Mouse (Mus musculus) kidney, adult 18-20 months (tissue): ENCODE results near the gene Lyl1.

Experiments
- DNase-seq: peaks from one replicate; pipeline ENCODE4 v3.0.0; 2021

The Lyl1 gene

GRCm38 (mm10) chr8:84703466-84704249 lies 2.4 kb downstream of the Lyl1 start:
- no peak for DNase-seq

- peak; percentile 77 for DNase-seq
These were observed 3.1 kb downstream of the Lyl1 start for GRCm38 (mm10) chr8:84704356-84704755.

GRCm38 (mm10) chr8:84704867-84705831 lies 3.9 kb downstream of the Lyl1 start:
- no peak for DNase-seq

- DNase-seq = no peak
These were observed 4.7 kb downstream of the Lyl1 start for GRCm38 (mm10) chr8:84705960-84706359.

- no peak for DNase-seq
These were observed 5.5 kb downstream of the Lyl1 start for GRCm38 (mm10) chr8:84706610-84707266.

- no peak for DNase-seq
These were observed 6.1 kb downstream of the Lyl1 start for GRCm38 (mm10) chr8:84707267-84707883.

GRCm38 (mm10) chr8:84708071-84708541 lies 6.8 kb downstream of the Lyl1 start:
- DNase-seq = no peak

- peak; percentile 89 for DNase-seq
These were observed 7.7 kb downstream of the Lyl1 start for GRCm38 (mm10) chr8:84708774-84709475.

GRCm38 (mm10) chr8:84709931-84710330 lies 8.7 kb downstream of the Lyl1 start:
- no peak for DNase-seq

- no peak for DNase-seq
These were observed 10.1 kb downstream of the Lyl1 start for GRCm38 (mm10) chr8:84711312-84711711.

GRCm38 (mm10) chr8:84711933-84712758 lies 10.9 kb downstream of the Lyl1 start:
- no peak for DNase-seq

- no peak for DNase-seq
These were observed 11.5 kb downstream of the Lyl1 start for GRCm38 (mm10) chr8:84712759-84713120.

GRCm38 (mm10) chr8:84713381-84713780 lies 12.1 kb downstream of the Lyl1 start:
- no peak for DNase-seq

GRCm38 (mm10) chr8:84714161-84714560 lies 12.9 kb downstream of the Lyl1 start:
- DNase-seq = no peak

GRCm38 (mm10) chr8:84715893-84716468 lies 14.7 kb downstream of the Lyl1 start:
- DNase-seq = no peak

- DNase-seq = no peak
These were observed 15.5 kb downstream of the Lyl1 start for GRCm38 (mm10) chr8:84716790-84717189.

- no peak for DNase-seq
These were observed 17.2 kb downstream of the Lyl1 start for GRCm38 (mm10) chr8:84718476-84718875.

GRCm38 (mm10) chr8:84718959-84719690 lies 17.9 kb downstream of the Lyl1 start:
- no peak for DNase-seq

GRCm38 (mm10) chr8:84722530-84722849 lies 21.2 kb downstream of the Lyl1 start:
- DNase-seq = no peak
